Mouse (Mus musculus): ENCODE data around the gene Sema4d. TPM values are rescaled to one million over a fixed set of nuclear protein-coding genes. Genes with fewer than 3 reads are reported as not detected.

Gene Sema4d
- total RNA-seq, 1 experiment: 25.1 TPM

GRCm38 (mm10) chr13:51697897-51698296 is 95.7 kb downstream of the Sema4d start:
- Histone ChIP-seq H3K4me1 (ENCODE audit: control insufficient read depth in 2 of 2, insufficient read depth in 2 of 2, low read length in 2 of 2, poor library complexity in 1 of 2) (no peaks in the 10 kb centered on the region), H3K27ac (ENCODE audit: insufficient read depth, low read depth, low read length, poor library complexity, severe bottlenecking) (no peak overlapping the region), H3K4me3 (ENCODE audit: insufficient read depth in 1 of 2, low read depth in 1 of 2, low read length in 2 of 2, poor library complexity in 1 of 2, severe bottlenecking in 1 of 2) (no peak overlapping the region), H3K36me3 (ENCODE audit: control insufficient read depth, insufficient read depth, low read length, poor library complexity, severe bottlenecking) (peaks cover 15% of the 10 kb centered on the region), H3K9ac (ENCODE audit: insufficient read depth, low read depth, low read length, poor library complexity, severe bottlenecking) (no peak overlapping the region), H3K9me3 (ENCODE audit: control insufficient read depth, insufficient read depth, low read depth, low read length) (no peaks in the 10 kb centered on the region)
- in situ Hi-C loops (cut with MboI; ENCODE audit: low sequenced_read_pairs in 2 of 2, unreplicated experiment in 2 of 2): no loop called here
- TF ChIP-seq CHD2 (IDR thresholded peaks at IDR 0.05; ENCODE audit: low read depth, low read length) (no peak), ZNF384 (IDR thresholded peaks at IDR 0.05; ENCODE audit: low read depth, low read length) (no peak), HCFC1 (IDR thresholded peaks at IDR 0.05; ENCODE audit: borderline replicate concordance, insufficient read depth, low read length) (no peak), ZC3H11A (IDR thresholded peaks at IDR 0.05; ENCODE audit: borderline replicate concordance, low read depth, low read length) (no peak), MAFK (IDR thresholded peaks at IDR 0.05; ENCODE audit: insufficient read depth, low read depth, low read length) (no peak)
- DNase-seq (ENCODE audit: low read depth, low spot score): no peak

GRCm38 (mm10) chr13:51697455-51697854 is 96.1 kb downstream of the Sema4d start:
- TF ChIP-seq ZNF384 (IDR thresholded peaks at IDR 0.05; ENCODE audit: low read depth, low read length) (no peak), MAFK (IDR thresholded peaks at IDR 0.05; ENCODE audit: insufficient read depth, low read depth, low read length) (no peak), ZC3H11A (IDR thresholded peaks at IDR 0.05; ENCODE audit: borderline replicate concordance, low read depth, low read length) (no peak), HCFC1 (IDR thresholded peaks at IDR 0.05; ENCODE audit: borderline replicate concordance, insufficient read depth, low read length) (no peak), CHD2 (IDR thresholded peaks at IDR 0.05; ENCODE audit: low read depth, low read length) (no peak)
- in situ Hi-C loops (cut with MboI; ENCODE audit: low sequenced_read_pairs in 2 of 2, unreplicated experiment in 2 of 2): no loop called here
- Histone ChIP-seq H3K9ac (ENCODE audit: insufficient read depth, low read depth, low read length, poor library complexity, severe bottlenecking) (no peak overlapping the region), H3K9me3 (ENCODE audit: control insufficient read depth, insufficient read depth, low read depth, low read length) (no peaks in the 10 kb centered on the region), H3K27ac (ENCODE audit: insufficient read depth, low read depth, low read length, poor library complexity, severe bottlenecking) (no peak overlapping the region), H3K36me3 (ENCODE audit: control insufficient read depth, insufficient read depth, low read length, poor library complexity, severe bottlenecking) (peaks cover 11% of the 10 kb centered on the region), H3K4me3 (ENCODE audit: insufficient read depth in 1 of 2, low read depth in 1 of 2, low read length in 2 of 2, poor library complexity in 1 of 2, severe bottlenecking in 1 of 2) (no peak overlapping the region), H3K4me1 (ENCODE audit: control insufficient read depth in 2 of 2, insufficient read depth in 2 of 2, low read length in 2 of 2, poor library complexity in 1 of 2) (no peaks in the 10 kb centered on the region)
- DNase-seq (ENCODE audit: low read depth, low spot score): no peak

- H3K9ac ChIP-seq (ENCODE audit: insufficient read depth, low read depth, low read length, poor library complexity, severe bottlenecking): no peak overlapping the region
- no peak overlapping the region for H3K27ac ChIP-seq (ENCODE audit: insufficient read depth, low read depth, low read length, poor library complexity, severe bottlenecking)
- no peaks in the 10 kb centered on the region for H3K9me3 ChIP-seq (ENCODE audit: control insufficient read depth, insufficient read depth, low read depth, low read length)
- H3K4me3 ChIP-seq (ENCODE audit: insufficient read depth in 1 of 2, low read depth in 1 of 2, low read length in 2 of 2, poor library complexity in 1 of 2, severe bottlenecking in 1 of 2): no peak overlapping the region
- DNase-seq (ENCODE audit: low read depth, low spot score): no peak
- no peak for TF ChIP-seq MAFK (IDR thresholded peaks at IDR 0.05; ENCODE audit: insufficient read depth, low read depth, low read length)
- TF ChIP-seq HCFC1 (IDR thresholded peaks at IDR 0.05; ENCODE audit: borderline replicate concordance, insufficient read depth, low read length): no peak
- TF ChIP-seq CHD2 (IDR thresholded peaks at IDR 0.05; ENCODE audit: low read depth, low read length): no peak
- no peak for TF ChIP-seq ZC3H11A (IDR thresholded peaks at IDR 0.05; ENCODE audit: borderline replicate concordance, low read depth, low read length)
- TF ChIP-seq ZNF384 (IDR thresholded peaks at IDR 0.05; ENCODE audit: low read depth, low read length): no peak
- peaks cover 7% of the 10 kb centered on the region for H3K36me3 ChIP-seq (ENCODE audit: control insufficient read depth, insufficient read depth, low read length, poor library complexity, severe bottlenecking)
- no peaks in the 10 kb centered on the region for H3K4me1 ChIP-seq (ENCODE audit: control insufficient read depth in 2 of 2, insufficient read depth in 2 of 2, low read length in 2 of 2, poor library complexity in 1 of 2)
- in situ Hi-C loops (cut with MboI; ENCODE audit: low sequenced_read_pairs in 2 of 2, unreplicated experiment in 2 of 2): no loop called here
Measured at GRCm38 (mm10) chr13:51696481-51696880, 97.1 kb downstream of the Sema4d start.

- Histone ChIP-seq H3K36me3 (ENCODE audit: control insufficient read depth, insufficient read depth, low read length, poor library complexity, severe bottlenecking) (peaks cover 26% of the 10 kb centered on the region), H3K27ac (ENCODE audit: insufficient read depth, low read depth, low read length, poor library complexity, severe bottlenecking) (no peak overlapping the region), H3K4me1 (ENCODE audit: control insufficient read depth in 2 of 2, insufficient read depth in 2 of 2, low read length in 2 of 2, poor library complexity in 1 of 2) (peaks cover 0 to 10% of the 10 kb centered on the region in 2 experiments; a peak in 1 of 4 replicates), H3K9ac (ENCODE audit: insufficient read depth, low read depth, low read length, poor library complexity, severe bottlenecking) (no peak overlapping the region), H3K4me3 (ENCODE audit: insufficient read depth in 1 of 2, low read depth in 1 of 2, low read length in 2 of 2, poor library complexity in 1 of 2, severe bottlenecking in 1 of 2) (no peak overlapping the region), H3K9me3 (ENCODE audit: control insufficient read depth, insufficient read depth, low read depth, low read length) (no peaks in the 10 kb centered on the region)
- in situ Hi-C loops (cut with MboI; ENCODE audit: low sequenced_read_pairs in 2 of 2, unreplicated experiment in 2 of 2): no loop called here
- DNase-seq (ENCODE audit: low read depth, low spot score): no peak
- TF ChIP-seq MAFK (IDR thresholded peaks at IDR 0.05; ENCODE audit: insufficient read depth, low read depth, low read length) (no peak), HCFC1 (IDR thresholded peaks at IDR 0.05; ENCODE audit: borderline replicate concordance, insufficient read depth, low read length) (no peak), ZNF384 (IDR thresholded peaks at IDR 0.05; ENCODE audit: low read depth, low read length) (no peak), ZC3H11A (IDR thresholded peaks at IDR 0.05; ENCODE audit: borderline replicate concordance, low read depth, low read length) (no peak), CHD2 (IDR thresholded peaks at IDR 0.05; ENCODE audit: low read depth, low read length) (no peak)
Measured at GRCm38 (mm10) chr13:51688688-51689087, 104.9 kb downstream of the Sema4d start.

GRCm38 (mm10) chr13:51686966-51687365 is 106.6 kb downstream of the Sema4d start:
- no peak overlapping the region for H3K27ac ChIP-seq (ENCODE audit: insufficient read depth, low read depth, low read length, poor library complexity, severe bottlenecking)
- no peaks in the 10 kb centered on the region for H3K9me3 ChIP-seq (ENCODE audit: control insufficient read depth, insufficient read depth, low read depth, low read length)
- peaks cover 0 to 10% of the 10 kb centered on the region in 2 experiments; a peak in 1 of 4 replicates for H3K4me1 ChIP-seq (ENCODE audit: control insufficient read depth in 2 of 2, insufficient read depth in 2 of 2, low read length in 2 of 2, poor library complexity in 1 of 2)
- DNase-seq (ENCODE audit: low read depth, low spot score): no peak
- H3K36me3 ChIP-seq (ENCODE audit: control insufficient read depth, insufficient read depth, low read length, poor library complexity, severe bottlenecking): peaks cover 41% of the 10 kb centered on the region
- H3K9ac ChIP-seq (ENCODE audit: insufficient read depth, low read depth, low read length, poor library complexity, severe bottlenecking): no peak overlapping the region
- in situ Hi-C loops (cut with MboI; ENCODE audit: low sequenced_read_pairs in 2 of 2, unreplicated experiment in 2 of 2): no loop called here
- TF ChIP-seq ZNF384 (IDR thresholded peaks at IDR 0.05; ENCODE audit: low read depth, low read length) (no peak), HCFC1 (IDR thresholded peaks at IDR 0.05; ENCODE audit: borderline replicate concordance, insufficient read depth, low read length) (no peak), MAFK (IDR thresholded peaks at IDR 0.05; ENCODE audit: insufficient read depth, low read depth, low read length) (no peak), ZC3H11A (IDR thresholded peaks at IDR 0.05; ENCODE audit: borderline replicate concordance, low read depth, low read length) (no peak)
- no peak overlapping the region for H3K4me3 ChIP-seq (ENCODE audit: insufficient read depth in 1 of 2, low read depth in 1 of 2, low read length in 2 of 2, poor library complexity in 1 of 2, severe bottlenecking in 1 of 2)
